Mouse (Mus musculus): ENCODE measurements around the gene BC024978.

DNA sequence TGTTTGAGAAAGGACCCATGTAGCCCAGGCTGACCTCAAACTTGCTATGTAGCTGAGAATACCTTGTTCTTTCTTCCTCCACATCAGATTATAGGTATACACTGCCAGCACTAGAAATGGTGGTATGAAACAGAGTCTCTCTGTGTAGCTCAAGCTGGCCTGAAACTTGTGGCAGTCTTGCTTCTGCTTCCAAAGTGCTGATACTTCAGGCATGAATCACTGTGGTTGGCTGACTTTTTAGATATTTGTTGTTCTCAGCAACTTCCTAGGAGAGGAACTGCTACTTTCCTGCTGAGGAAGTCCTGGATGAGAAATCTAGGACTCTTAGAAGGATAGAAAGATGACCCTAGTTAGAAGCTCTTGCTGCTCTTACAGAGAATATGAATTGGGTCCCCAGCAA lies 2.8 kb downstream of the BC024978 start:
- TF ChIP-seq CTCF (IDR thresholded peaks at IDR 0.05; ENCODE audit: low read depth) (no peak), EP300 (optimal IDR thresholded peaks at IDR 0.05) (no peak)

Measured in stomach, postnatal 0 days (tissue).